Mouse (Mus musculus): ENCODE results near the gene Slc38a10. TPM values are rescaled to one million over a fixed set of nuclear protein-coding genes. Genes with fewer than 3 reads are reported as not detected.
A peak's percentile ranks its signal among the peaks of the same experiment; 100 is the strongest.

Slc38a10 gene
- total and polyA plus RNA-seq, 3 experiments = 78.2 to 80.7 TPM; not detected in 1

- peak; percentile 60 for DNase-seq (ENCODE audit: low read depth, low spot score)
- H3K27me3 ChIP-seq (ENCODE audit: control insufficient read depth in 1 of 2, insufficient read depth in 2 of 2, low read length in 2 of 2) = no peaks in the 10 kb centered on the region
- H3K79me2 ChIP-seq (ENCODE audit: control insufficient read depth, insufficient read depth, low read length, poor library complexity) = no peaks in the 10 kb centered on the region
- no peak overlapping the region for H3K27ac ChIP-seq (ENCODE audit: control insufficient read depth, low read depth, low read length)
- no peak overlapping the region for H3K4me3 ChIP-seq (ENCODE audit: control insufficient read depth in 1 of 2, insufficient read depth in 1 of 2, low read depth in 2 of 2, low read length in 2 of 2)
- peak; percentile 45 for TF ChIP-seq RAD21 (IDR thresholded peaks at IDR 0.05; ENCODE audit: low read depth, low read length)
- peak; percentile 70 for TF ChIP-seq SMC3 (IDR thresholded peaks at IDR 0.05; ENCODE audit: low read depth, low read length)
- peak; percentile 77 to 90 (median 90) for TF ChIP-seq CTCF (IDR thresholded peaks at IDR 0.05 in 2 of 3, conservative IDR thresholded peaks at IDR 0.05 in 1 of 3; ENCODE audit: control insufficient read depth in 1 of 3, insufficient read depth in 1 of 3, low read depth in 2 of 3, low read length in 3 of 3, poor library complexity in 1 of 3, severe bottlenecking in 1 of 3)
- no peak for TF ChIP-seq TAL1 (IDR thresholded peaks at IDR 0.05; ENCODE audit: low read length)
- no peak overlapping the region for H3K9ac ChIP-seq (ENCODE audit: control insufficient read depth, low read depth, low read length, poor library complexity, severe bottlenecking)
- no peaks in the 10 kb centered on the region for H3K9me3 ChIP-seq (replicated peaks; ENCODE audit: insufficient read depth, low read length)
- no peaks in the 10 kb centered on the region; a peak in 1 of 4 replicates for H3K4me1 ChIP-seq (ENCODE audit: control insufficient read depth in 1 of 2, insufficient read depth in 2 of 2, low read length in 2 of 2)
- no peaks in the 10 kb centered on the region for H3K36me3 ChIP-seq (ENCODE audit: control insufficient read depth in 1 of 2, insufficient read depth in 2 of 2, low read length in 2 of 2)
These were observed 85.9 kb downstream of the Slc38a10 start for GRCm38 (mm10) chr11:120065291-120065690.

GRCm38 (mm10) chr11:120064668-120065040 lies 86.5 kb downstream of the Slc38a10 start:
- TF ChIP-seq MYC (IDR thresholded peaks at IDR 0.05; ENCODE audit: low read depth, low read length) = no peak
- no peak for TF ChIP-seq USF2 (IDR thresholded peaks at IDR 0.05; ENCODE audit: borderline replicate concordance in 1 of 2, insufficient read depth in 1 of 2, low read depth in 1 of 2, low read length in 2 of 2)
- Histone ChIP-seq H3K9ac (ENCODE audit: control insufficient read depth, low read depth, low read length, poor library complexity, severe bottlenecking) (no peak overlapping the region), H3K4me3 (ENCODE audit: control insufficient read depth in 1 of 2, insufficient read depth in 1 of 2, low read depth in 2 of 2, low read length in 2 of 2) (no peak overlapping the region), H3K27ac (ENCODE audit: control insufficient read depth, low read depth, low read length) (no peak overlapping the region), H3K27me3 (ENCODE audit: control insufficient read depth in 1 of 2, insufficient read depth in 2 of 2, low read length in 2 of 2) (no peaks in the 10 kb centered on the region), H3K9me3 (replicated peaks; ENCODE audit: insufficient read depth, low read length) (no peaks in the 10 kb centered on the region), H3K79me2 (ENCODE audit: control insufficient read depth, insufficient read depth, low read length, poor library complexity) (no peaks in the 10 kb centered on the region), H3K36me3 (ENCODE audit: control insufficient read depth in 1 of 2, insufficient read depth in 2 of 2, low read length in 2 of 2) (no peaks in the 10 kb centered on the region), H3K4me1 (ENCODE audit: control insufficient read depth in 1 of 2, insufficient read depth in 2 of 2, low read length in 2 of 2) (no peaks in the 10 kb centered on the region; a peak in 1 of 4 replicates)
- DNase-seq (ENCODE audit: low read depth, low spot score) = no peak

GRCm38 (mm10) chr11:120064006-120064667 lies 87.0 kb downstream of the Slc38a10 start:
- H3K27me3 ChIP-seq (ENCODE audit: control insufficient read depth in 1 of 2, insufficient read depth in 2 of 2, low read length in 2 of 2) = no peaks in the 10 kb centered on the region
- H3K27ac ChIP-seq (ENCODE audit: control insufficient read depth, low read depth, low read length) = no peak overlapping the region
- H3K4me3 ChIP-seq (ENCODE audit: control insufficient read depth in 1 of 2, insufficient read depth in 1 of 2, low read depth in 2 of 2, low read length in 2 of 2) = no peak overlapping the region
- H3K79me2 ChIP-seq (ENCODE audit: control insufficient read depth, insufficient read depth, low read length, poor library complexity) = no peaks in the 10 kb centered on the region
- DNase-seq (ENCODE audit: low read depth, low spot score) = peak; percentile 50
- TF ChIP-seq SMC3 (IDR thresholded peaks at IDR 0.05; ENCODE audit: low read depth, low read length) (no peak), CHD2 (IDR thresholded peaks at IDR 0.05; ENCODE audit: low read length) (no peak), TCF12 (IDR thresholded peaks at IDR 0.05; ENCODE audit: low read depth, low read length) (no peak), USF1 (IDR thresholded peaks at IDR 0.05; ENCODE audit: low read depth, low read length) (no peak), TBP (IDR thresholded peaks at IDR 0.05; ENCODE audit: low read depth, low read length) (no peak), HCFC1 (IDR thresholded peaks at IDR 0.05; ENCODE audit: low read depth, low read length) (no peak), ZKSCAN1 (IDR thresholded peaks at IDR 0.05; ENCODE audit: low read depth, low read length) (no peak), BHLHE40 (IDR thresholded peaks at IDR 0.05; ENCODE audit: borderline replicate concordance, low read depth, low read length) (no peak)
- H3K36me3 ChIP-seq (ENCODE audit: control insufficient read depth in 1 of 2, insufficient read depth in 2 of 2, low read length in 2 of 2) = no peaks in the 10 kb centered on the region
- no peaks in the 10 kb centered on the region for H3K9me3 ChIP-seq (replicated peaks; ENCODE audit: insufficient read depth, low read length)
- no peak overlapping the region for H3K9ac ChIP-seq (ENCODE audit: control insufficient read depth, low read depth, low read length, poor library complexity, severe bottlenecking)
- no peaks in the 10 kb centered on the region; a peak in 1 of 4 replicates for H3K4me1 ChIP-seq (ENCODE audit: control insufficient read depth in 1 of 2, insufficient read depth in 2 of 2, low read length in 2 of 2)

Measured in MEL (cell line).